Mouse (Mus musculus): Measurements from ENCODE around the gene Pced1b. TPM values are rescaled to one million over a fixed set of nuclear protein-coding genes. Genes with fewer than 3 reads are reported as not detected.
"Not testable (repeated sequence)": the region's sequence is repeated elsewhere in the genome, so short reads cannot be mapped to it uniquely, and the experiment has no call there.

Pced1b gene
- total RNA-seq (2021): 10 to 100 TPM; 30.5 to 31.6 TPM
- long read RNA-seq, experiment 1, partial matches to known transcripts: 0 of 7 reads
- long read RNA-seq, experiment 1, other reads (novel, unspliced or antisense): 7 of 7 reads
- long read RNA-seq, experiment 2, partial matches to known transcripts: 0 of 9 reads
- long read RNA-seq, experiment 2, other reads (novel, unspliced or antisense): 8 of 9 reads

DNA sequence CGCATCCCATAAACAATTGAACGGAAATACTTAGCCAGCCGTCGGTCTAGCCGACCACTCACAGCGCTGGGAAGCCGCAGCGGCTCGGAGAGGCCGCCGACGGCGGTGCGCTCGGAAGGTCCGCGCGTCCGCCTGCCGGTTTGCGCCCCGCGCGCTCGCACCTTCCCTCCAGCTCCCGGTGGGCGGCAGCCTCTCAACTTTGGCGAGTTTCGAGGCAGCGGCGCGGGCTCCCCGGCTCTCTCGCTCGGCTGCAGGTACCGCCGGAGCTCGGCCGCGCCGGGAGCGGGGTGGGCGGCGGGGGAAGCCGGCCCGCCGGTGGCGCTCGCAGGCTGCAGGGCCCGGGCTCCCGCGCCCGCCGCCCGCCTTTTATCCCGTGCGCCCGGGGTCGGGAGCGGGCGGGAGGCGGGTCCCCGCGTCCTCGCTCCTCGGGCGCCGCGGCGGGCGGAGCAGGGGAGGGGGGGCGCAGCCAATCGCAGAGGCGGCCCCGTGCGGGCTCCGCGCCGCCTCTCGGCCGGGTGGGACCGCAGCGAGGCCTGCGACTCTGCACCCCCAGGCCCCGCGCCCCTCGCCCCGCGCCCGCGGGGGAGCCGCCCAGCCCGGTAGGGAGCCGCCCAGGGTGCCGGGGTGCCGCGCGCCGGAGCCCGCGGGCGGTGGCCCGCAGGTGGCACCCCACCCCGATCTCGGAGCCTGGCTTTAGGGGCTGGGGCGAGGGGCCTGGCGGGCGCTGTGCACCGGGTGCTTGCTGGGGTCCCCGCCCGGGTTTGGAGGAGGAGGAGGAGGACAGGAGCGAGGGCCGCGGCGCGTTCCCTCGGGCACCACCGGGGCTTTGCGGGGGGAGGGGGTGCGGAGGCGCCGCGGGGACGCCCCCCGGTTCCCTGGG, at the start of gene Pced1b, which contains the start of gene Amigo2:
Pced1b (plus strand) TSS at position 197 of the 880 bp plus-strand sequence.
Amigo2 (minus strand) TSS at position 377 of the 880 bp plus-strand sequence.
- DNase-seq (ENCODE audit: low spot score in 2 of 2): peak; percentile 38 to 40

DNA sequence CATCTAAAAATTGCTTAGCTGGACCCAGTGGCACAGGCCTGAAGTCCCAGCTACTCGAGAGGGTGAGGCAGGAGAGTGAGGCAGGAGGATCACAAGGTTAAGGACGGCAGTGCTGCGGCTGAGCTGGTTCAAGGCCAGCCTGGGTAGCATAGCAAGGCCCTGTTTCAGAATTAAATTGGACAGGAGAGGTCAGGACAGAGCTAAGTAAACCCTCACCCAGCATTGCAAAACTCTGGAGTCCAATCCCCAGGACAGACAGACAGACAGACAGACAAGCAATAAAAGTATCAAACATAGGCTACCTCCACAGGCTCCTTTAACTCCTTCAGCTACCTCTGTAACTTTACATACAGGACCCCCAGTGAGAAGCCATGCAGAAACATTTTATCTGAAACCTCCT, 42.0 kb upstream of the Pced1b start:
- no peak for DNase-seq (ENCODE audit: low spot score in 2 of 2)

DNA sequence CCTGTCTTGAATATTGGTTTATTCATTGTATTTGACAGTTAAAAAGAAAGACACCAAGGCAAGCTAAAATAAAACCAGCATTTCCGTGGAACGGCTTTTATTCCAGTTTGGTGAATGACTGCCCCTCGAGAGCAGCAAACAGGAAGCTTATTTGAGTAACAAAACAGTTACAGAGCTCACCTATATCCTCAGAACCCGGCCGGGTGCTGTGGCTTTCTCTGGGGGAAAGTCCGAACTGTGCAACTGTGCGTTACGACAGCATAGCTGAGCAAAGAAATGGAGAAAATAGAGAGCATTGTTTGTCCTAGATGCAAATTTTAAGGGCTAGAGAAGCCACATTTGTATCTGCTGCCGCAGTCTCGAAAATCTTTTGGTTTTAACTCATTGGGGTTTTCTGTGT, 41.1 kb upstream of the Pced1b start:
- DNase-seq (ENCODE audit: low spot score in 2 of 2): no peak

DNA sequence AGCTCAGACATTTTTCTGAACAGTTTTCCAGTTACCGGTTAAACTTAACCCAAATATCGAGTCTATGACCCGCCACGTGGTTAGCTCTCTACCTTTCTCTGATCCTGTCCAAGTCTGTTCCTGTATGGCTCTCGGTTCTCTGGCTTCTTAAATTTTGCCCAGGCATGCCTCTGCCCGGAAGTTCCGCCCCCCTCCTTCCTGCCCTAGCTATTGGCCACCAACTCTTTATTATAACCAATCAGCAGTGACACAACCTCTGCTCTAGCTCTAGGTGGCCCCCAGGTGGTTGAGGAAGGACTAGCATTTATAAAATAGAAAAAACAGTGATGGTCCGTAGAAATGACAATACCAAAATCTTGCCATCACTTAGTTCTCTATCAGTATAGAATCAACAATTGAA, 40.4 kb upstream of the Pced1b start:
- DNase-seq (ENCODE audit: low spot score in 2 of 2): no peak

DNA sequence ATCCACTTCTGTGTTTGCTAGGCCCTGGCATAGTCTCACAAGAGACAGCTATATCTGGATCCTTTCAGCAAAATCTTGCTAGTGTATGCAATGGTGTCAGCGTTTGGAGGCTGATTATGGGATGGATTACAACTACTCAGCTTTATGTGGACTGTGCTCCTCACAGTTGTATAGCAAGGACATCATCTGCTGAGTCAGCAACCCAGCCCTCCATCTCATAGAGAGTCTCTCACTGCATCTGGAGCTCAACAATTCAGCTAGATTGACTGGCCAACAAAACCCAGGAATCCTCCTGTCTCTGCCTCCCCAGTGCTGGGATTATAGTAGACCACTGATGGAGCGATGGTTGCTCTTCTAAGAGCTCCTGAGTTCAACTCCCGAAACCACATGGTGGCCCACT, 37.2 kb upstream of the Pced1b start:
- not testable (repeated sequence) for DNase-seq (ENCODE audit: low spot score in 2 of 2)

DNA sequence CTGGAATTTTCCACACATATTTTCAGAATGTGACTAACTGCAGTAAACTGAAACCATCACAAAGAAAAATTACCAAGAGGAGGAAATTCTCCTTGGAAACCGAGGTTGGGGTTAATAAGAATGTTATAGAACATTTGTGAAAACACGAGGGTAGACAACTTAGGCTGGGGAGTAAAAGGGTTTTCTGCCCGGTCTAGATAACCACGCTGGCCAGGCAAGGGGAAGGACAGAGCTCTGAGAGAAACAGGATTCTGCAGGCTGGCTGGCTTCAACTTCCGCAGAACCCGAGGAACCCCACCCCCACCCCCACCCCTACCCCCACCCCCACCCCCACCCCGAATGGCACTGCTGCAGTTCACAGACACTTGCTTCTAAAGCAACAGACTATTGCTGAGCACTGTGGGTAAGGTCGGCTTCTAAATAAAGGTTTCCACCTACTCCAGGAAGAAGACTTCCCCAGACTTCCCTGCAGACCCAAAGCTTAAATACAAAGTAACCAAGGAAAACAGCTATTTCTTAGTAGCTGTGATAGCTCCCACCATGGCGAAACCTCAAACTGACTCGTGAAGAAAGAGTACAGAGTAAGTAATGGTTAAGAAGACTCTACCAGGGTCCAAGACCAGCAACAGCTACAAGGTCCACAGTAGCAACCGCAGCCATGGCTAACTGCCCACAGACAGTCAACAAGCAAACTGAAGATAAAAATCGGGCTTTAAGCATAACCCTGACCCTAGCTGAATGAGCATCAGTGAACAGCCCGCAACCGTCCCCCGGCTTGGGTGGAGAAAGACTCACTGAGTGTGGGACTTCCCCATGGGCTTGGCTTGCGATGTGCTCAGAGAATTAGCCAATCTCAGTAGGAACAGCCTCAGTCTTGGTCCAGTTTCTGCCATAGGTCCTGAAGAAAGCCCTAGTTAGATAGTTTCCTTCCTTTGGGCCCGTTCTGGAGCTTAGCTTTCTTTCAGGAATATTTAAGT, 34.1 kb upstream of the Pced1b start:
- DNase-seq (ENCODE audit: low spot score in 2 of 2): no peak

DNA sequence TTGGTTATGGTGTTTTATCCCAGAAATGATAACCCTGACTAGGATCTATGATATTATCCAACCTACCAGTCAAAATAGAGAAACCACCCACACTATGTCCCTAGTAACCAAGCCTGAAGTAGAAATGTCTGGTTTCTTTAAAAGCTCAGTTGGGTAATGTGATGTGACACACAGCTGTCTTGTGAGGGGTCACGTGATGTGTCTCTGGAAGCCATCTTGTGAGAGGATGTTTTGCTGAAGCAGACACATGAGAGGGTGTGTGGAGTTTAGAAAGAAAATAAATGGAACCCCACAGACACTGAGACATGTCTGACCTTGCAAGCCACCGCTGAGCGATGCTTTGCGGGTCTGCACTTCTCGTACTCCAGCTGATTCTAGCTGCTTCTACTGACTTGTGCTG, 30.1 kb upstream of the Pced1b start:
- DNase-seq (ENCODE audit: low spot score in 2 of 2): no peak

DNA sequence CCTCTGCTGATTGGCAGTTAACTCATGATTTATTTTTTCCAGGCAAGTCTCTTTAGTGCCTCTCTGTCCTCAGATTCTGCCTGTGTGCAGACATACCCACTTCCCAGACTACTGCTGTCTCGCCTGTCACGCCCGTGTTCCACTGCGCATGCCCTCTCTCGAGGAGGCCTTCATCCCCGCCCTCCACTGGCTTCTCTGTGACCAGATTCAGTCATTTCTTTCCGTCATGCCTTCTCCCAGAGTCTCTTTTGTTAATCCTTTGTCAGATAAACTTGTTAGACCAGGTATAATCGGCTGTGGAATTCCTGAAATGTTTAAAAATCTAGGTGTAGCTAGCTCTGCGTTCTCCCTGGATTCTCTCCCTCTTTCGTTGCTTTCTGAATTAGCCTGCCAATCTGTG, 23.5 kb upstream of the Pced1b start:
- no peak for DNase-seq (ENCODE audit: low spot score in 2 of 2)

DNA sequence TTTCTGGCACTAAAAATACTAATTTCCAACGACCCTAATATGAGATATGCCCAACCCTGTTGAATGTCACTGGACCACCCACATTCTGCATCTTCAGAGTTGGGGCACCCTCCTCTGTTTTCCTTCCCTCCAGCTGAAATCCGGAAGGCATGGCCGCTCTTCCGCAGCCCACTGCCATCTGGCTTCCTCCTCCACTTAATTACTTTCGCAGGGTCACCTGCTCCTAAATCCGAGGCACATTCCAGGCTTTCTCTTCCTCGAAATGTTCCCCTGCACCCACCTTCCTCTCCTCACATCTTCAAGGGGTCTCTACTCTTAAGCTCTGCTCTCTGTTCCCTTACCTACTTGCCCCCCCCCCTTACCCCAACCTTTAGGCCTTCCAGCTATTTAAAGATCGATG, 22.9 kb upstream of the Pced1b start:
- DNase-seq (ENCODE audit: low spot score in 2 of 2): no peak

DNA sequence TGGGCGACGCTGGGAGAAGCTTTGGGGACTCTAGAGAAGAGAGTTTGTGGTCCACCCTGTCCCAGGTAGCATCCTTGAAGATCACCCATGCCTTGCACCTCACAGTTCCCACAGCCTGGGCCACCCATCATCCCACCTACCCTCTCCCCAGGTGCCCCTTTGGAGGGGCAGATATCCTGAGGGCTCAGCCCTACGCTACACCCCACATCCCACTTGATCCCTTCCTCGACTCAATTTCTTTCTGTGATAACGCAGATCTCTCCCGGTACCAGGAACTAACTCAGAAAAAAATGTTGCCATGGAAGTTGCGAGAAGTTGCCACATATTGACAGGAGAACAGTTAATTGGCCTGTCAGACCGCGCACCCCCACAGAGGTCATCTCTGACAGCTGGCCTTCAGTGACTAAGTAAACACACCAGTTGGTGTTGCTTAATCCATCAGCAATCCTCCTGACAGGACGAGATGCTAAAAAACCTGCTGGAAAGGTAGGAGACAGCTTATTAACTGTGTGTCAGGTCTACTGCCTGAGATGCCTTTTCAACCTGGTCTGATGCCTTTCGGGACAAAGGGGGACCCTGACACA, 17.3 kb upstream of the Pced1b start:
- no peak for DNase-seq (ENCODE audit: low spot score in 2 of 2)

DNA sequence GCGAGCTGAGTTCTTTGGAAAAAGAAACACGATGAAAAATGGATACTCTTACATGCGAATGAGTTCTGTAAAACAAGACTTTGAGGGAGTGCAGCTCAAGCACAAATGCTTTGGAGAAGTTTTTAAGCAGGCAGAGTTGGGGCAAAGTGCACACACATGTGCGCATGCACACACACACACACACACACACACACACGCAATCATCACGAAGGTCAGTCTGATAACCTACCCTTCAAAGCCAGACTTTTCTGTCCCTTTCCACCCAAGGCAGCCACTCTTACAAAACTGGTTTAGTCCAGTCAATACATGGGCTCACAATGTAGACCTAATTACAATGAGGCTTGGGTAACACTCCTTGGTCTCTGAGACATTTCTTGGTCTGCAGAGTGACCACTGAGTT, 12.8 kb upstream of the Pced1b start:
- DNase-seq (ENCODE audit: low spot score in 2 of 2): no peak

DNA sequence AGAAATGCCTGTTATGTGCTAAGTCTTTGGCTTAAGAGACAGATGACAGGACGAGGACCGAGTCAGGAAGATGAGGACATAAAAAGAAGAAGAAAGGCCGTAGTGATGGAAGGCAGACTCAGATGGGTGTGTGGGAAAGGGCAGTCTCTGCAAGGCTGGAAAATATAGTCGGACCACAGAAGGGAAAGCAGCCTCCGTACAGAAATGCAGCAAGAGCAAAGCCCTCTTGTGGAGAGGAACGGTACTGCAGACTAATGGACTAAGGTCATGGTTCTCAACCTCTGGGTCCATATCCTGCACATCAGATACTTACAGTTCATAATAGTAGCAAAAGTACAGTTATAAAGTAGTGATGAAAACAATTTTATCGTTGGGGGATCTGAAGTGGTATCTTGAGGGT, 11.7 kb upstream of the Pced1b start:
- peak in 1 of 2 experiments; percentile 31 for DNase-seq (ENCODE audit: low spot score in 2 of 2)

DNA sequence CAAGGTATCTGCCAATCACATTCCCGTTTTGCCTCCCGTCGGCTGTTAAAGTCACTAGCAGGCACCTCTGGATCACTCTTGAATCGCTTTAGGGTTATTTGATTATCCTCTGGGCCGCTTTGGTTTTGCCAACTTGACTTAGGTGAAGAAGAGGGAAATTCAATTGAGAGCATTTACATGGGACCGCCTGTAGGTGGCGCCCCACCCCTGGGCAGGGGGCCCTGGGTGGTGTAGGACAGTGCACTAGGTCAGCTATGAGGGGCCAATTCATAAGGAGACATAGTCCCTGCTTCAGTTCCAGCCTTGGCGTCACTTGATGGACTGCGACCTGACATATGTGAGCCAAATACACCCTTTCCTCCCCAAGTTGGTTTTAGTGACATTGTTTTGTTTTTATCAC, 10.0 kb upstream of the Pced1b start:
- DNase-seq (ENCODE audit: low spot score in 2 of 2): peak in 1 of 2 experiments; percentile 32

DNA sequence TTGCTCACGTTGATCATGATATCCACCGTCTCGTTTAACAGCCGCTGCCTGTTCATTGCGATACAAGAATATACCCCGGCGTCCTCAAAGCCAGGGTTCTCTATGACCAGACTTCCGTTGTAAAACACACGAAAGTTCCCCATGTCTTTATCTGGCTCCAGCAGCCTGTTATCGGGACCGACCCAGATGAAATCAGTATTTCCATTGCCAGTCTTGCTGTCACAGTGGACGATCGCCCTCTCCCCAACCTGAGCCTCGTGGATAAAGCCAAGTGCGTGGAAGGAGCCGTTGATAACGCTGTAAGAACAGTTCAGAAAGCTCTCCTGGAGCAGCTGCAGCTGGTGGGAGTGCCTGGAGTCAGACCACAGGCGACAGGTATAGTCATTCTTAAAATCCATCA, 1.5 kb upstream of the Pced1b start:
- DNase-seq (ENCODE audit: low spot score in 2 of 2): no peak

DNA sequence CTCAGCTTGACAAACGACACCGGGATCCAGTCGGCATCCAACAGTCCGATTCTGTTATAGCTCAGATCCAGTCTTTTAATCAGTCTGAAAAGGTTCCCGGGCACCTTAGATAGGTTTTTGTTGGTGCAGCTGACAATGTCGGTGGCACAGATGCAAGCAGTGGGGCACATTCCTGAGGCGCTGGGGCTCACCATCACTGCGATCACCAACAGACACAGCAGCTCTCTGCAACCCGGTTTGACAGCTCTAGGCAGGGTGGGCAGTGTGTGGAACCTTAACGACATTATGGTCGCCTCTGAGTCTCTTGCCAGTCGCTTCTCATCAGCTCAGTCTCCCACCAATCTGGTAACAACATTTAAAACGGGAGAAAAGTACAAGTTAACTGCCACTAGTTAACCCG, 651 bp upstream of the Pced1b start:
- no peak for DNase-seq (ENCODE audit: low spot score in 2 of 2)

DNA sequence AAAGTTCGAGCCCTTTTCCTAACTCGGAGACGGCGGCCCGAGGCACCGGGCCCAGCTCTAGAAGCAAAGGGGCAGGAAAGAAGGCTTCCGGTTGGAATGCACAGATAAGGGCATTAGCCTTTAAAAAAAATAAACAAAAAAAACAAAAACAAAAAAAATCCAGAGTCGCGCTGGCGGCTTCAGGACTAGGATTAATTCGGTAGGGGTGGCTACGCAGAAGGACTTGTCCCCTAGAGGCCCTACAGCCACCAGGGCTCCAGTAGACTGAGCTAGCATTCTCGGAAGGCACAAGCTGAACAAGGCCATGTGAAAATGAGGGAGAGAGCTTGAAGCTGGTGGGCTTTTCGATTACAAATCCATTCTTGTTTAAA, 869 bp downstream of the Pced1b start:
- DNase-seq (ENCODE audit: low spot score in 2 of 2): no peak

DNA sequence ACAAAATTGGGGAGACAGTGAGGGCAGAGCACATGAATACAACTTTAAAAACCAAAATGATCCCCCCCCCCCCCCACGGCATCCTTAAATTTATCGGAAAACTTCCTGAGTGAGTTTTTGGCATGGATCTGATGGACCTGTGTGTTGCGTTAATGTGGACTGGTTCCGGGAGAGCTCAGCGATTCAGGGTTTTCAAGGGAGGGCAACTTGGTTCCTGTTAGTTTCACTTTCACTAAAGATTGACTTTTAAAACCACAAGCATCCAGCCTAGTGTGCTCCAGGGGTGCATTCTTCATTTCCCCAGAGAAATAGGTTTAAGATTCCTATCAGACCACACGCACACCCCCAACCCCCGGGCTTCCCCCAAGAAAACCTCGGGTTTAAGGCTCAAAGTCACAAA, 1.4 kb downstream of the Pced1b start:
- DNase-seq (ENCODE audit: low spot score in 2 of 2): no peak

DNA sequence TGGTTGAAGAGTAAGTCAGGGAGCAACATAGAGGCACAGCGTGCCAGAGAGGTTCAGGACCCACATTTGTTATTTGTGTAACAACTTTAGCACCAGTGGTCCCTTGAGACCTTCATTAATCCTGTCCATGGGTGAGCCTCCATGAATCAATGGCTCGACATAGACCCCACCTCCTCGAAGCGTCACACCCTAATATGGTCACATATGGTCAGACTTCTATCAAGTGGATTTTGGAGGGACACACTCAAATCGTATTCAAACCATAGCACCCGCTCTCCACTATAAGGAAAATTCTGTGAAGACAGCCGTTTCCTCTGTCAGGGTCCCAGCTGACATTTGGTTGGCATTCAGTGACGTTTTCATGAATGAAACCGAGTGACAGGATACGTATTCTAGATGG, 2.4 kb downstream of the Pced1b start:
- DNase-seq (ENCODE audit: low spot score in 2 of 2): no peak

DNA sequence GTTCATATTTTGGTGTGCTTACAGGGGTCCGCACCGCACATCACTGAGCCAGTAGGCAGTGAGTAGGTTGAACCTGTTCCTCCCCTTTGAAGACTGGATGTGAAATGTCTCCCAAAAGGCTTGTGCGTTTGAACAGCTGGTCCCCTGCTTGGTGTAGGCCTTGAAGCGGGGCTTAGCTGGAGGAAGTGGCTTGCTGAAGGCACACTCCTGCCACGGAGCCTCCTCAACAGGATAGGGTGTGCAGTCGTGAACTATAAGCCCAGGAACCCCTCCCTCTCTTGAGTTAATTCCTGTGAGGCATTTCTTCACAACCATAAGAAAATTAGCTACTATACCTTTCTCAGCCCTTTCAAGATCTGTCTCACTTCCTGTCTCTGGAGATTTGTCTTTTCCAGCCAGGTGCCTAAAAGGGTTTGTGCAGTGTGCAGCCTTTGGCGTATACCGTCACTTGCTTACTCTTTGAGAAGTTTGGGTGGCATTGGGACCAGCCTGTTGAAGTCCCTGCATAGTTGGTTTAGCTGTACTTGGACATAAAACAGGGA, 5.7 kb downstream of the Pced1b start:
- no peak for DNase-seq (ENCODE audit: low spot score in 2 of 2)

DNA sequence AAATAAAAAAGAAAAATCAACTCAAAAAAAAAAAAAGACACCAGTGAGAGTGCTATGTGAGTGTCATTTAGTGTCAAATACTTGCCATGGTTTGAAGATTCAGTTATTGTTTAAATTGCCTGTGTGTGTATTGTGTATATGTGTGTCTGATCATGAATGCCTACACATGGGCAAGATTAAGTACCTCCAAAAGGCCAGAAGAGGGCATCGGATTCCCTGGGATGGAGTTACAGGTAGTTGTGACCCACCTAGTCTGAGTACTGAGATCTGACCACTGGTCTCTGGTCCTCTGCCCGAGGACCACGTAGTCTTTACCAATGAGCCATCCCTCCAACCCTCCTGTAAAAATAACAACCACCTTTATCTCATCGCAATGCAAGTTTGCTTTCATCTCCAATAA, 7.5 kb downstream of the Pced1b start:
- no peak for DNase-seq (ENCODE audit: low spot score in 2 of 2)

DNA sequence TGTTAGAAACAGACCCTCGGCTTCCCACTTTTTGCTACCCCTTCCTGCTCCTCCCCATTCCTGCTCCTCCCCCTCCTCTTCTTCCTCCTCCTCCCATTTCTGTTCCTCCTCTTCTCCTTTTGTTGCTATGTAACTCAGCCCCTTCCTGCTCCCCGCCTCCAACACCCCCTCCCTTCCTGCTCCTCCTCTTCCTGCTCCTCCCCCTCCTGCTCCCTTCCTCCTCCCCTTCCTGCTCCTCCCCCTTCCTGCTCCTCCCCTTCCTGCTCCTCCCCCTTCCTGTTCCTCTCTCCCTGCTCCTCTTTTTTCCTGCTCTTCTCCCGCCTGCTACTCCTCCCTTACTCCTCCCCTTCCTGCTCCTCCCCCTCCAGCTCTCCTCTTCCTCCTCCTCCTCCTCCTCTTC, 8.9 kb downstream of the Pced1b start:
- DNase-seq (ENCODE audit: low spot score in 2 of 2): no peak

Data from adrenal gland, postnatal 4 days (tissue).